Mouse (Mus musculus) heart, postnatal 10 days (tissue): ENCODE measurements around the gene Ttc36. TPM values are rescaled to one million over a fixed set of nuclear protein-coding genes. Genes with fewer than 3 reads are reported as not detected.
A peak's percentile ranks its signal among the peaks of the same experiment; 100 is the strongest.

Experiments
- DNase-seq, 2 experiments: peaks; one replicate each; pipeline ENCODE4 v3.0.0; 2021
- intact Hi-C: fragments of 180-260 bp; cut with DNase I; formaldehyde crosslinking; loops from one replicate; pipeline ENCODE4 v1.15.1; 2025
- total RNA-seq, 2 experiments: library from RNA; stranded (reverse); gene quantifications; 2 replicates each; pipeline ENCODE4 v1.2.3; 2021

The Ttc36 gene
- total RNA-seq = 1 to 10 TPM; 1.1 to 1.5 TPM

GRCm38 (mm10) chr9:44802808-44803450 lies at the start of gene Ttc36:
Gene Ttc36, minus strand, starts transcription at chr9:44803072.
- no peak for DNase-seq
- intact Hi-C loops = no loop called here

GRCm38 (mm10) chr9:44847446-44847845 lies 44.6 kb upstream of the Ttc36 start:
- intact Hi-C loops = no loop called here

GRCm38 (mm10) chr9:44841241-44841640 lies 38.4 kb upstream of the Ttc36 start:
- peak; percentile 33 to 57 for DNase-seq
- intact Hi-C loops = loop anchor here (5.0 kb wide), 1 partner anchor 66 kb away; no protein-coding TSS in a partner anchor

More at GRCm38 (mm10) chr9:44847446-44847845, 44.6 kb upstream of the Ttc36 start:
- peak; percentile 35 to 50 for DNase-seq

GRCm38 (mm10) chr9:44836439-44836838 lies 33.6 kb upstream of the Ttc36 start:
- DNase-seq = peak; percentile 80 to 89
- intact Hi-C loops = loop anchor here (2.0 to 5.0 kb wide), 3 partner anchors 44 to 130 kb away; partner anchors contain the start of gene Kmt2a

GRCm38 (mm10) chr9:44832356-44832755 lies 29.5 kb upstream of the Ttc36 start:
- peak in 1 of 2 experiments; percentile 47 for DNase-seq

GRCm38 (mm10) chr9:44830506-44830905 lies 27.6 kb upstream of the Ttc36 start:
- DNase-seq = no peak
- intact Hi-C loops = no loop called here

More at GRCm38 (mm10) chr9:44832356-44832755, 29.5 kb upstream of the Ttc36 start:
- intact Hi-C loops = no loop called here

GRCm38 (mm10) chr9:44828944-44829343 lies 26.1 kb upstream of the Ttc36 start:
- intact Hi-C loops = no loop called here
- no peak for DNase-seq

GRCm38 (mm10) chr9:44826660-44827059 lies 23.8 kb upstream of the Ttc36 start:
- no peak for DNase-seq
- intact Hi-C loops = no loop called here

- intact Hi-C loops = no loop called here
- DNase-seq = peak; percentile 51 to 52
Measured at GRCm38 (mm10) chr9:44819920-44820827, 17.3 kb upstream of the Ttc36 start.

- DNase-seq = no peak
- intact Hi-C loops = no loop called here
Measured at GRCm38 (mm10) chr9:44817522-44817921, 14.7 kb upstream of the Ttc36 start.

GRCm38 (mm10) chr9:44814179-44814578 lies 11.3 kb upstream of the Ttc36 start:
- no peak for DNase-seq
- intact Hi-C loops = no loop called here

GRCm38 (mm10) chr9:44810316-44810715 lies 7.4 kb upstream of the Ttc36 start:
- intact Hi-C loops = no loop called here
- no peak for DNase-seq

- no peak for DNase-seq
- intact Hi-C loops = no loop called here
Measured at GRCm38 (mm10) chr9:44807778-44808177, 4.9 kb upstream of the Ttc36 start.

GRCm38 (mm10) chr9:44807141-44807540 lies 4.3 kb upstream of the Ttc36 start:
- intact Hi-C loops = no loop called here
- DNase-seq = no peak

- DNase-seq = no peak
- intact Hi-C loops = no loop called here
Measured at GRCm38 (mm10) chr9:44805536-44805935, 2.7 kb upstream of the Ttc36 start.

- intact Hi-C loops = no loop called here
Measured at GRCm38 (mm10) chr9:44804678-44805077, 1.8 kb upstream of the Ttc36 start.

GRCm38 (mm10) chr9:44801669-44802068 lies 1.2 kb downstream of the Ttc36 start:
- intact Hi-C loops = no loop called here
- no peak for DNase-seq

More at GRCm38 (mm10) chr9:44804678-44805077, 1.8 kb upstream of the Ttc36 start:
- DNase-seq = no peak

- intact Hi-C loops = no loop called here
- no peak for DNase-seq
Measured at GRCm38 (mm10) chr9:44799958-44800324, 2.9 kb downstream of the Ttc36 start.

GRCm38 (mm10) chr9:44799102-44799957 lies 3.5 kb downstream of the Ttc36 start, which contains the start of gene Tmem25:
Gene Tmem25, minus strand, starts transcription at chr9:44799307.
- intact Hi-C loops = no loop called here
- DNase-seq = peak; percentile 87 to 90

- no peak for DNase-seq
- intact Hi-C loops = no loop called here
Measured at GRCm38 (mm10) chr9:44798298-44798697, 4.6 kb downstream of the Ttc36 start.

GRCm38 (mm10) chr9:44792842-44793241 lies 10.0 kb downstream of the Ttc36 start:
- intact Hi-C loops = no loop called here
- DNase-seq = no peak
